Mouse (Mus musculus) G1E (cell line): ENCODE results near the gene Keg1.

Source experiments
- CTCF ChIP-seq: IDR thresholded peaks from 2 replicates; pipeline ENCODE4 v1.5.1; 2012; ENCODE audit warnings: low read depth, low read length, inconsistent platforms, mixed read lengths
- GATA2 ChIP-seq: IDR thresholded peaks from 2 replicates; pipeline ENCODE4 v1.6.1; 2012; ENCODE audit warnings: low read depth, low read length, inconsistent platforms, borderline replicate concordance
- TAL1 ChIP-seq: conservative IDR thresholded peaks from 2 replicates; pipeline ENCODE4 v1.6.1; 2012; ENCODE audit warnings: low read depth, low read length, inconsistent platforms, mixed read lengths

DNA sequence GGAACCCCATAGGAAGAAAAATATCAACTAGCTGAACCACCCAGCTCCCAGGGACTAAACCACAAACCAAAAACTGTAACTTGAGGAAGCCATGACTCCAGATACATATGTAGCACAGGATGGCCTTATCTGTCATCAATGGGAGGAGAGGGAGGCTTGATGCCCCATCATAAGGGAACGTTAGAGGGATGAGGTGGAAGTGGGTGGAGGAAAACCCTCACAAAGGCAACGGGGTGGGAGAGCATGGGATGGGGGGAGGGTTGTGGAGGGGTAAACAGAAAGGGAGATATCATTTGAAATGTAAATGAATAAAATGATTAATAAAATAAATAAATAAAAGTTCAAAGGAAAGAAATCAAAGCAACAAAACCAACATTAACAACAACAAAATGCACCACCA, 24.9 kb downstream of the Keg1 start:
- TF ChIP-seq CTCF = no peak
- no peak for TF ChIP-seq TAL1
- TF ChIP-seq GATA2 = no peak
